Mouse (Mus musculus): ENCODE data around the gene Ttc16. TPM values are rescaled to one million over a fixed set of nuclear protein-coding genes. Genes with fewer than 3 reads are reported as not detected.

The Ttc16 gene
- polyA plus RNA-seq (2012; rRNA removed) = 132 and 146 TPM in 2 replicates

- no peak for TF ChIP-seq CTCF (IDR thresholded peaks at IDR 0.05; ENCODE audit: control insufficient read depth, insufficient read depth, insufficient replicate concordance, low read depth, low read length)
- peak; percentile 80 for TF ChIP-seq POLR2A (IDR thresholded peaks at IDR 0.05; ENCODE audit: control insufficient read depth, low read depth, low read length)
- peak within 1 kb of the TSS; percentile 87 for H3K27ac ChIP-seq (ENCODE audit: control insufficient read depth, insufficient read depth, low read depth, low read length)
Measured at GRCm38 (mm10) chr2:32775359-32776074, at the start of gene Ttc16, which contains the start of gene Ptrh1. Gene Ttc16 (minus strand): TSS chr2:32775633. Gene Ptrh1 (plus strand): TSS chr2:32775786.

DNA sequence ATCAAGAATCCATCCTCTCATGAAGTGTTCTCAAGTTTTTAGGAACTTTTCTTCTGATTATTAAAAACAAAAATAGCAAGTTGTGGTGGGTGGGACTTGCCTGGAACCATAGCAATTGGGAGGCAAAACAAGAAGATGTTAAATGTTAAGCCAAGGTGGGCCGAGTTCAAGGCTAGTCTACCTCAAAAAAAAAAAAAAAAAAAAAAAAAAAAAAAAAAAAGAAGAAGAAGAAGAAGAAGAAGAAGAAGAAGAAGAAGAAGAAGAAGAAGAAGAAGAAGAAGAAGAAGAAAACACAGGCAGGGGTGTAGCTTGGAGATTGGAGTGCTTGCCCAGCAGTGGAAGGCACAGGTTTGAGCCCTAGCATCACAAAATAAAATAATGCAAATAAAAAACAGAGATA is 49.3 kb upstream of the Ttc16 start:
- no peak overlapping the region for H3K4me3 ChIP-seq (ENCODE audit: control insufficient read depth, low read depth, low read length)
- no peaks in the 10 kb centered on the region for H3K27me3 ChIP-seq (ENCODE audit: control insufficient read depth, insufficient read depth, low read length)
- peaks cover 3% of the 10 kb centered on the region; the same call in 1 of the 2 replicates for H3K4me1 ChIP-seq (ENCODE audit: control insufficient read depth, insufficient read depth, low read length)
- no peaks in the 10 kb centered on the region for H3K36me3 ChIP-seq (ENCODE audit: control insufficient read depth, insufficient read depth, low read length)
- no peak overlapping the region for H3K27ac ChIP-seq (ENCODE audit: control insufficient read depth, insufficient read depth, low read depth, low read length)
- TF ChIP-seq POLR2A (IDR thresholded peaks at IDR 0.05; ENCODE audit: control insufficient read depth, low read depth, low read length) = no peak
- no peak for TF ChIP-seq CTCF (IDR thresholded peaks at IDR 0.05; ENCODE audit: control insufficient read depth, insufficient read depth, insufficient replicate concordance, low read depth, low read length)

More at GRCm38 (mm10) chr2:32775359-32776074, at the start of gene Ttc16, which contains the start of gene Ptrh1:
- Histone ChIP-seq H3K36me3 (ENCODE audit: control insufficient read depth, insufficient read depth, low read length) (no peaks in the 10 kb centered on the region), H3K27me3 (ENCODE audit: control insufficient read depth, insufficient read depth, low read length) (no peaks in the 10 kb centered on the region), H3K4me1 (ENCODE audit: control insufficient read depth, insufficient read depth, low read length) (peaks cover 7% of the 10 kb centered on the region), H3K4me3 (ENCODE audit: control insufficient read depth, low read depth, low read length) (peak within 1 kb of the TSS; percentile 95)

DNA sequence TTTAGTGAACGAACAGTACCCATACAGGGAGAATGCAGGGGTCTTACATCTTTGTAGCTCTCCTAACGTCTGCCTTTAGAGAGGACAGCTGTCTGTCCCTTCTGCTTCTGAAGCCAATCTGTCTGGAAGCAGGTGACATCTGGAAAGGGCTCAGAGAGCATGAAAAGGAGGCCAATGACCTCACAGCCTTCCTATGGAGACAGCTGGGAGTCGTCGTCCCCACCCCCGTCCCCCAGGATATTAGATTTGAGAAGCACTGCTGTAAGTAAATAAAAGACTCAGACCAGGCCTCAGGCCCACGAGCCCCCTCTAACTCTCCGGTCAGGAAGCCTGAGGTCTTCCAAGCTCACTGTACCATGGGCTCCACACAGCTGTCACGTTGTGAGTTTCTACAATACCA is 48.7 kb upstream of the Ttc16 start:
- peaks cover 3% of the 10 kb centered on the region; the same call in 1 of the 2 replicates for H3K4me1 ChIP-seq (ENCODE audit: control insufficient read depth, insufficient read depth, low read length)
- H3K27ac ChIP-seq (ENCODE audit: control insufficient read depth, insufficient read depth, low read depth, low read length) = no peak overlapping the region
- H3K27me3 ChIP-seq (ENCODE audit: control insufficient read depth, insufficient read depth, low read length) = no peaks in the 10 kb centered on the region
- H3K4me3 ChIP-seq (ENCODE audit: control insufficient read depth, low read depth, low read length) = no peak overlapping the region
- no peaks in the 10 kb centered on the region; the same call in 1 of the 2 replicates for H3K36me3 ChIP-seq (ENCODE audit: control insufficient read depth, insufficient read depth, low read length)
- TF ChIP-seq CTCF (IDR thresholded peaks at IDR 0.05; ENCODE audit: control insufficient read depth, insufficient read depth, insufficient replicate concordance, low read depth, low read length) = no peak
- no peak for TF ChIP-seq POLR2A (IDR thresholded peaks at IDR 0.05; ENCODE audit: control insufficient read depth, low read depth, low read length)

DNA sequence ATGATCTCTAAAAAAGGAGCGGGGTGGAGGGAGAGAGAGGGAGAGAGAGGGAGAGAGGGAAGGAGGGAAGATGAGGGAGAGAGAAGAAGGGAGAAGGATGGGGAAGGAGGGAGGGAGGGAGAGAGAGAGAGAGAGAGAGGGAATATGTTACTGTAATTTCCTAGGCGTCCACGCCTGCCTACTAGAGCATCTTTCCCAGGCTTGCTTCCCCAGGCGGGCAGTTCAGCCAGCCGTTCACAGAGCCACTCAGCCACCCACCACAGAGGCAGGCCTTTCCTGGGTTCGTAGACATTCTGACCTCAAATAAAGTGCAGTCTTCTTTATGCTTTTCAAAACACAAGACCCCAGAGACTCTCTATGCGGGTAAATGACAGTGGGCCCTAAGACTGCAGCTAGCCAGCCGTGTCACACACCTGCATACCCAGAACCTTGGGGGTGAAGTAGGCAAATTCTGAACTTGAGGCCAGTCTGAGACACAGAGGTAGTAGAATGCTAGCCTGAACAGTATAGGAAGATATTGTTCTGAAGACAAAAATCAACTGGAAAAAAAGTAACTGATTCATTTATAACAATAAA is 48.2 kb upstream of the Ttc16 start:
- H3K27ac ChIP-seq (ENCODE audit: control insufficient read depth, insufficient read depth, low read depth, low read length) = no peak overlapping the region
- TF ChIP-seq CTCF (IDR thresholded peaks at IDR 0.05; ENCODE audit: control insufficient read depth, insufficient read depth, insufficient replicate concordance, low read depth, low read length) (no peak), POLR2A (IDR thresholded peaks at IDR 0.05; ENCODE audit: control insufficient read depth, low read depth, low read length) (no peak)
- H3K4me3 ChIP-seq (ENCODE audit: control insufficient read depth, low read depth, low read length) = no peak overlapping the region
- peaks cover 2% of the 10 kb centered on the region; the same call in 1 of the 2 replicates for H3K4me1 ChIP-seq (ENCODE audit: control insufficient read depth, insufficient read depth, low read length)
- H3K36me3 ChIP-seq (ENCODE audit: control insufficient read depth, insufficient read depth, low read length) = no peaks in the 10 kb centered on the region; the same call in 1 of the 2 replicates
- H3K27me3 ChIP-seq (ENCODE audit: control insufficient read depth, insufficient read depth, low read length) = no peaks in the 10 kb centered on the region

DNA sequence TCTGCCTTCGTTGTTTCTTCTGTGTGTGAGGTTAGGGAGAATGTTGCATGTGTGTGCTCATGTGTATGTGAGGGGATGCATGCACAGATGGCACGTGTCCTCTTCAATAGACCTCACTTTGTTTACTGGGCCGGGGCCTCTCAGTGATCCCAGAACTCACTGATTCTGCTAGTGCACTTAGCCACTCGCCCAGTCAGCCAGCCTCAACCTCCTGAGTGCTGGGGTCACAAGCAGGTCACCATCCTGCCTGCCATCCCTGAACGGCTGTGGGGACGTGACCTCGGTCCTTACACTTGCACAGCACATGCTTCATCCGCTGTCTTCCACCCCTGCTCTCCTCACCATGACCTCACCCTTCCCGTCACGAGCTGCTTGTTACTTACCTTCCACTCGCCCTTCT is 47.7 kb upstream of the Ttc16 start:
- Histone ChIP-seq H3K4me3 (ENCODE audit: control insufficient read depth, low read depth, low read length) (no peak overlapping the region), H3K36me3 (ENCODE audit: control insufficient read depth, insufficient read depth, low read length) (no peaks in the 10 kb centered on the region; the same call in 1 of the 2 replicates), H3K27me3 (ENCODE audit: control insufficient read depth, insufficient read depth, low read length) (no peaks in the 10 kb centered on the region), H3K4me1 (ENCODE audit: control insufficient read depth, insufficient read depth, low read length) (peaks cover 2% of the 10 kb centered on the region; the same call in 1 of the 2 replicates), H3K27ac (ENCODE audit: control insufficient read depth, insufficient read depth, low read depth, low read length) (no peak overlapping the region)
- TF ChIP-seq CTCF (IDR thresholded peaks at IDR 0.05; ENCODE audit: control insufficient read depth, insufficient read depth, insufficient replicate concordance, low read depth, low read length) (no peak), POLR2A (IDR thresholded peaks at IDR 0.05; ENCODE audit: control insufficient read depth, low read depth, low read length) (no peak)

- no peak overlapping the region for H3K27ac ChIP-seq (ENCODE audit: control insufficient read depth, insufficient read depth, low read depth, low read length)
- H3K27me3 ChIP-seq (ENCODE audit: control insufficient read depth, insufficient read depth, low read length) = no peaks in the 10 kb centered on the region
- H3K4me1 ChIP-seq (ENCODE audit: control insufficient read depth, insufficient read depth, low read length) = peaks cover 2% of the 10 kb centered on the region; the same call in 1 of the 2 replicates
- peaks cover 2% of the 10 kb centered on the region for H3K36me3 ChIP-seq (ENCODE audit: control insufficient read depth, insufficient read depth, low read length)
- no peak overlapping the region for H3K4me3 ChIP-seq (ENCODE audit: control insufficient read depth, low read depth, low read length)
- TF ChIP-seq POLR2A (IDR thresholded peaks at IDR 0.05; ENCODE audit: control insufficient read depth, low read depth, low read length) (no peak), CTCF (IDR thresholded peaks at IDR 0.05; ENCODE audit: control insufficient read depth, insufficient read depth, insufficient replicate concordance, low read depth, low read length) (no peak)
Measured at GRCm38 (mm10) chr2:32822643-32823042, 47.2 kb upstream of the Ttc16 start.

DNA sequence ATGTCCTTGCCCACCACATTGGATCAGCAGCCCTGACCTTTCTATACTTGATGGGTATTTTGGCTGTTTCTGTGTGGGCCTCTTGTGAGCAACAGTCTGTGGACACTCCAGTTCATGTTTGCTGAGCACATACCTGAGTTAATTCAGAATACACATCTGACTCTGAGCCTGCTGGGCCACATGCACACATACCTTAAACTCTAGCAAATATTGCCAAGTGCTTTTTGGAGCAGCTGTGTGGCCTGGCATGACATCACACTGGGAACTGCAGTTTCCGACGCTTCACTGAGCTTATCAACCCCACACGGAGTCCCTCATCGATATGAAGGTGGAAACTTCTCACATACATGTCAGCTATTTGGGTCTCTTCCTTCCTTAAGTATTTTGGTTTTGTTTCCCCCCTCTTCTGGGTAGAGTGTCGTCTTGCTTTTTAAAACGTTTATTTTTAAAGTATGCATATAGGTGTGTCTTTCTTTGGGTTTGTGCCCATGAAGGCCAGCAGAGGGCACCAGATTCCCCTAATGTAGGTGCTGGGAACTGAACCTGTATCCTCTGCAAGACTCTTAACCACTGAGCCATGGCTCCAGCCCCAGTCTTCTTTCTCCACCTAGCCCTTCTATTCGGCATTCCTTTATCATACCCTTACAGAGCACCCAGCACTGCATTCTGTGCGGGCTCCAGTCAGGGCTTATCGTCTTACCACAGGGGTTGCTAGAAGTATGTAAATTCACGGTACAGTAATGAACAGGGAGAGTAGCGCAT is 45.8 kb upstream of the Ttc16 start:
- no peak overlapping the region for H3K27ac ChIP-seq (ENCODE audit: control insufficient read depth, insufficient read depth, low read depth, low read length)
- TF ChIP-seq POLR2A (IDR thresholded peaks at IDR 0.05; ENCODE audit: control insufficient read depth, low read depth, low read length) (no peak), CTCF (IDR thresholded peaks at IDR 0.05; ENCODE audit: control insufficient read depth, insufficient read depth, insufficient replicate concordance, low read depth, low read length) (no peak)

More for the DNA sequence above, 45.8 kb upstream of the Ttc16 start:
- Histone ChIP-seq H3K4me1 (ENCODE audit: control insufficient read depth, insufficient read depth, low read length) (no peaks in the 10 kb centered on the region), H3K36me3 (ENCODE audit: control insufficient read depth, insufficient read depth, low read length) (peaks cover 2% of the 10 kb centered on the region), H3K4me3 (ENCODE audit: control insufficient read depth, low read depth, low read length) (no peak overlapping the region), H3K27me3 (ENCODE audit: control insufficient read depth, insufficient read depth, low read length) (no peaks in the 10 kb centered on the region)

Data from testis, adult 2 months (tissue).